Mouse (Mus musculus): ENCODE results near the gene Adprh.
"Not testable (repeated sequence)": the region's sequence is repeated elsewhere in the genome, so short reads cannot be mapped to it uniquely, and the experiment has no call there.

Adprh gene

GRCm38 (mm10) chr16:38452442-38453202 is at the start of gene Adprh:
TSS of gene Adprh (minus strand) at chr16:38452703.
- DNase-seq (ENCODE audit: extremely low read depth, low read depth, low spot score): no peak

- no peak for DNase-seq (ENCODE audit: extremely low read depth, low read depth, low spot score)
Measured at GRCm38 (mm10) chr16:38496604-38497140, 44.2 kb upstream of the Adprh start.

- no peak for DNase-seq (ENCODE audit: extremely low read depth, low read depth, low spot score)
Measured at GRCm38 (mm10) chr16:38493890-38494289, 41.4 kb upstream of the Adprh start.

GRCm38 (mm10) chr16:38492551-38492950 is 40.0 kb upstream of the Adprh start:
- no peak for DNase-seq (ENCODE audit: extremely low read depth, low read depth, low spot score)

- DNase-seq (ENCODE audit: extremely low read depth, low read depth, low spot score): no peak
Measured at GRCm38 (mm10) chr16:38483582-38484309, 31.2 kb upstream of the Adprh start.

GRCm38 (mm10) chr16:38482780-38483562 is 30.5 kb upstream of the Adprh start:
- no peak for DNase-seq (ENCODE audit: extremely low read depth, low read depth, low spot score)

GRCm38 (mm10) chr16:38481327-38481726 is 28.8 kb upstream of the Adprh start:
- no peak for DNase-seq (ENCODE audit: extremely low read depth, low read depth, low spot score)

GRCm38 (mm10) chr16:38478296-38478695 is 25.8 kb upstream of the Adprh start:
- DNase-seq (ENCODE audit: extremely low read depth, low read depth, low spot score): no peak

- DNase-seq (ENCODE audit: extremely low read depth, low read depth, low spot score): not testable (repeated sequence)
Measured at GRCm38 (mm10) chr16:38477241-38477608, 24.7 kb upstream of the Adprh start.

- no peak for DNase-seq (ENCODE audit: extremely low read depth, low read depth, low spot score)
Measured at GRCm38 (mm10) chr16:38476312-38477240, 24.1 kb upstream of the Adprh start.

- DNase-seq (ENCODE audit: extremely low read depth, low read depth, low spot score): no peak
Measured at GRCm38 (mm10) chr16:38475681-38476311, 23.3 kb upstream of the Adprh start.

GRCm38 (mm10) chr16:38474677-38475286 is 22.3 kb upstream of the Adprh start:
- no peak for DNase-seq (ENCODE audit: extremely low read depth, low read depth, low spot score)

GRCm38 (mm10) chr16:38473661-38474060 is 21.2 kb upstream of the Adprh start:
- DNase-seq (ENCODE audit: extremely low read depth, low read depth, low spot score): no peak

GRCm38 (mm10) chr16:38472507-38472873 is 20.0 kb upstream of the Adprh start:
- no peak for DNase-seq (ENCODE audit: extremely low read depth, low read depth, low spot score)

GRCm38 (mm10) chr16:38471697-38472506 is 19.4 kb upstream of the Adprh start:
- no peak for DNase-seq (ENCODE audit: extremely low read depth, low read depth, low spot score)

GRCm38 (mm10) chr16:38469437-38469836 is 16.9 kb upstream of the Adprh start:
- no peak for DNase-seq (ENCODE audit: extremely low read depth, low read depth, low spot score)

GRCm38 (mm10) chr16:38468706-38469018 is 16.2 kb upstream of the Adprh start:
- DNase-seq (ENCODE audit: extremely low read depth, low read depth, low spot score): no peak

- no peak for DNase-seq (ENCODE audit: extremely low read depth, low read depth, low spot score)
Measured at GRCm38 (mm10) chr16:38467917-38468705, 15.6 kb upstream of the Adprh start.
